Mouse (Mus musculus) gastrocnemius, postnatal 10 days (tissue): Measurements from ENCODE around the gene Surf2. TPM values are rescaled to one million over a fixed set of nuclear protein-coding genes. Genes with fewer than 3 reads are reported as not detected.

Experiments
- DNase-seq: peaks from one replicate; pipeline ENCODE4 v3.0.0; 2021; ENCODE audit warnings: mixed read lengths
- total RNA-seq, 2 experiments: library from RNA; stranded (reverse); gene quantifications; 2 replicates each; pipeline ENCODE4 v1.2.3; 2021

Surf2 gene
- total RNA-seq, 2 experiments from 2014 or later = 14.0 to 15.4 TPM

GRCm38 (mm10) chr2:26914148-26914941, 1.8 kb upstream of the Surf2 start:
- no peak for DNase-seq

GRCm38 (mm10) chr2:26916738-26917137, 571 bp downstream of the Surf2 start:
- DNase-seq = no peak

GRCm38 (mm10) chr2:26919684-26920083, 3.5 kb downstream of the Surf2 start:
- DNase-seq = no peak

- no peak for DNase-seq
Observed at GRCm38 (mm10) chr2:26920190-26920855, 4.2 kb downstream of the Surf2 start.

GRCm38 (mm10) chr2:26921784-26922183, 5.6 kb downstream of the Surf2 start:
- DNase-seq = no peak

- no peak for DNase-seq
Observed at GRCm38 (mm10) chr2:26927745-26928476, 11.7 kb downstream of the Surf2 start.

- DNase-seq = peak; percentile 52
Observed at GRCm38 (mm10) chr2:26930390-26930789, 14.2 kb downstream of the Surf2 start.

GRCm38 (mm10) chr2:26932473-26933303, 16.5 kb downstream of the Surf2 start:
- no peak for DNase-seq

- peak; percentile 94 for DNase-seq
Observed at GRCm38 (mm10) chr2:26933304-26934055, 17.3 kb downstream of the Surf2 start, which contains the start of the genes Surf4 and Stkld1. Gene Surf4, minus strand, starts transcription at chr2:26933928. Gene Stkld1, plus strand, starts transcription at chr2:26934047.

GRCm38 (mm10) chr2:26935286-26935685, 19.1 kb downstream of the Surf2 start:
- no peak for DNase-seq

- no peak for DNase-seq
Observed at GRCm38 (mm10) chr2:26936425-26936824, 20.3 kb downstream of the Surf2 start.

GRCm38 (mm10) chr2:26941539-26941938, 25.4 kb downstream of the Surf2 start:
- DNase-seq = no peak

GRCm38 (mm10) chr2:26943253-26943652, 27.1 kb downstream of the Surf2 start:
- DNase-seq = no peak

- no peak for DNase-seq
Observed at GRCm38 (mm10) chr2:26950411-26950810, 34.2 kb downstream of the Surf2 start.

- DNase-seq = no peak
Observed at GRCm38 (mm10) chr2:26951346-26951905, 35.3 kb downstream of the Surf2 start.

GRCm38 (mm10) chr2:26952193-26952592, 36.0 kb downstream of the Surf2 start:
- DNase-seq = no peak

GRCm38 (mm10) chr2:26952866-26953265, 36.7 kb downstream of the Surf2 start:
- no peak for DNase-seq

GRCm38 (mm10) chr2:26954735-26955395, 38.7 kb downstream of the Surf2 start:
- no peak for DNase-seq

GRCm38 (mm10) chr2:26956811-26957487, 40.8 kb downstream of the Surf2 start:
- DNase-seq = no peak

- no peak for DNase-seq
Observed at GRCm38 (mm10) chr2:26957488-26957859, 41.3 kb downstream of the Surf2 start.
